Mouse (Mus musculus) ES-E14 (cell line): Measurements from ENCODE around the gene Rundc3a.

Experiments used
- HCFC1 ChIP-seq: IDR thresholded peaks from 2 replicates; pipeline ENCODE4 v1.6.1; 2012; ENCODE audit warnings: low read length, inconsistent platforms, borderline replicate concordance; ENCODE audit not compliant: insufficient read depth
- MAFK ChIP-seq: IDR thresholded peaks from 2 replicates; pipeline ENCODE4 v1.6.1; 2014; ENCODE audit warnings: mild to moderate bottlenecking, low read depth, low read length, inconsistent platforms; ENCODE audit not compliant: insufficient read depth
- ZC3H11A ChIP-seq: IDR thresholded peaks from 2 replicates; pipeline ENCODE4 v1.6.1; 2012; ENCODE audit warnings: low read depth, mild to moderate bottlenecking, inconsistent platforms, low read length, borderline replicate concordance
- ZNF384 ChIP-seq: IDR thresholded peaks from 2 replicates; pipeline ENCODE4 v1.6.1; 2012; ENCODE audit warnings: low read depth, low read length, inconsistent platforms

GRCm38 (mm10) chr11:102380091-102380490, 13.1 kb upstream of the Rundc3a start:
- TF ChIP-seq ZNF384: no peak
- TF ChIP-seq MAFK: no peak
- TF ChIP-seq ZC3H11A: no peak
- no peak for TF ChIP-seq HCFC1
